Mouse (Mus musculus): ENCODE data around the gene Chst2. TPM values are rescaled to one million over a fixed set of nuclear protein-coding genes. Genes with fewer than 3 reads are reported as not detected.
A peak's percentile ranks its signal among the peaks of the same experiment; 100 is the strongest.

Gene Chst2
- 1.0 and 1.5 TPM in 2 replicates for polyA plus RNA-seq (2011; ENCODE audit: insufficient read depth, insufficient read length, low replicate concordance, missing spikeins)

GRCm38 (mm10) chr9:95406571-95407561, at the start of gene Chst2:
Chst2 (minus strand) TSS chr9:95406722.
- TF ChIP-seq POLR2A (IDR thresholded peaks at IDR 0.05; ENCODE audit: borderline replicate concordance, control insufficient read depth, low read depth, low read length), result no peak
- no peak for TF ChIP-seq CTCF (IDR thresholded peaks at IDR 0.05; ENCODE audit: control insufficient read depth, insufficient read depth, low read length)
- H3K4me3 ChIP-seq (replicated peaks; ENCODE audit: control insufficient read depth, low read depth, low read length), result peak within 1 kb of the TSS; percentile 9
- 1% methylated on average over 97 of the region's 102 CpGs for WGBS
- H3K4me1 ChIP-seq (ENCODE audit: control insufficient read depth, insufficient read depth, low read length), result no peaks in the 10 kb centered on the region
- peak within 1 kb of the TSS; percentile 48; the same call in 1 of the 2 replicates for H3K27ac ChIP-seq (ENCODE audit: control insufficient read depth, insufficient read depth, low read depth, low read length, poor library complexity)

DNA sequence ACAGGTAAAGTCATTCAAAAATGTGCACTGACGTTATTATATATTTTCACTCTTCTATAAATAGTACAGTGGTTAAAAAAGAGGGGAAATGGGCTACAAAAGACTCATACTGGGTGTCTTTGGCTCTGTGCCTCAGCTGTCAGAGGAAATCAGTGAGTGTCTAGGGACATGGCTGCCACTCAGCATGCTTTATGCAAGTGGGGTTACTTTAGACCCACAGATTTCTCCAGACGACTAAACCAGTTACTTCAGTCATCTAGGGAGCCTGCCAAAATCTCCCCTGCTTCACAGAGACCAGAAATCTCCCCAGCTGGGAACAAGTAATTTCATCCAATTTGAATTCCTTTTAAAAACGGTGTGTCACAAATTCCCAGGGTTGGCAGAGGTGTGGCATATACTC, 45.4 kb upstream of the Chst2 start:
- 30% methylated on average over 3 of the region's 3 CpGs for WGBS
- no peak for TF ChIP-seq POLR2A (IDR thresholded peaks at IDR 0.05; ENCODE audit: borderline replicate concordance, control insufficient read depth, low read depth, low read length)
- TF ChIP-seq CTCF (IDR thresholded peaks at IDR 0.05; ENCODE audit: control insufficient read depth, insufficient read depth, low read length), result no peak
- Histone ChIP-seq H3K4me3 (replicated peaks; ENCODE audit: control insufficient read depth, low read depth, low read length) (no peak overlapping the region), H3K4me1 (ENCODE audit: control insufficient read depth, insufficient read depth, low read length) (no peaks in the 10 kb centered on the region), H3K27ac (ENCODE audit: control insufficient read depth, insufficient read depth, low read depth, low read length, poor library complexity) (no peak overlapping the region)

- WGBS, result 93% methylated on average over 8 of the region's 8 CpGs
- no peak for TF ChIP-seq CTCF (IDR thresholded peaks at IDR 0.05; ENCODE audit: control insufficient read depth, insufficient read depth, low read length)
- no peak for TF ChIP-seq POLR2A (IDR thresholded peaks at IDR 0.05; ENCODE audit: borderline replicate concordance, control insufficient read depth, low read depth, low read length)
- no peak overlapping the region for H3K27ac ChIP-seq (ENCODE audit: control insufficient read depth, insufficient read depth, low read depth, low read length, poor library complexity)
Observed at GRCm38 (mm10) chr9:95450586-95450985, 44.1 kb upstream of the Chst2 start.

GRCm38 (mm10) chr9:95442321-95442731, 35.8 kb upstream of the Chst2 start:
- H3K4me3 ChIP-seq (replicated peaks; ENCODE audit: control insufficient read depth, low read depth, low read length), result no peak overlapping the region
- TF ChIP-seq POLR2A (IDR thresholded peaks at IDR 0.05; ENCODE audit: borderline replicate concordance, control insufficient read depth, low read depth, low read length) (no peak), CTCF (IDR thresholded peaks at IDR 0.05; ENCODE audit: control insufficient read depth, insufficient read depth, low read length) (no peak)
- H3K4me1 ChIP-seq (ENCODE audit: control insufficient read depth, insufficient read depth, low read length), result no peaks in the 10 kb centered on the region
- H3K27ac ChIP-seq (ENCODE audit: control insufficient read depth, insufficient read depth, low read depth, low read length, poor library complexity), result no peak overlapping the region
- 54% methylated on average over 13 of the region's 13 CpGs for WGBS

More at GRCm38 (mm10) chr9:95450586-95450985, 44.1 kb upstream of the Chst2 start:
- H3K4me1 ChIP-seq (ENCODE audit: control insufficient read depth, insufficient read depth, low read length), result no peaks in the 10 kb centered on the region
- no peak overlapping the region for H3K4me3 ChIP-seq (replicated peaks; ENCODE audit: control insufficient read depth, low read depth, low read length)

DNA sequence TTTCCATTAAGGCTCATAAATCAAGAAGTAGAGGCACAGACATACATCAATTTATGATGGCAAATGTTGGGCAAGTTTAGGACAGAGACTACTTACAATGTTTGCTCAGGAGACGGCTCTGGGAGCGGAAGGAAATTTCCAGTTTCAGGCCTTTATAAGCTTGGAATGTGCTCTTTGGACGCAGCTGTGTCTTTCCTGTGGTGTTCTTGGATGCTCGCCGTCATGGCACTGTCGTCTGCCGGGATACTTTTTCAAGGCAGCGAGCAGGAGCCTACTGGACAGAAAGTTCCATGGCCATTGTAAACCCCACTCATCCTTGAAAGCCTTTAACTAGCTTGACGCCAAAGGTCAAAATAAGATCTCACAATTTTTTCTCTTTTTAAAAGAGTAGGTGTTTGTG, 31.4 kb upstream of the Chst2 start:
- no peaks in the 10 kb centered on the region for H3K4me1 ChIP-seq (ENCODE audit: control insufficient read depth, insufficient read depth, low read length)
- TF ChIP-seq POLR2A (IDR thresholded peaks at IDR 0.05; ENCODE audit: borderline replicate concordance, control insufficient read depth, low read depth, low read length) (no peak), CTCF (IDR thresholded peaks at IDR 0.05; ENCODE audit: control insufficient read depth, insufficient read depth, low read length) (no peak)
- 85% methylated on average over 9 of the region's 9 CpGs for WGBS
- H3K4me3 ChIP-seq (replicated peaks; ENCODE audit: control insufficient read depth, low read depth, low read length), result no peak overlapping the region
- no peak overlapping the region for H3K27ac ChIP-seq (ENCODE audit: control insufficient read depth, insufficient read depth, low read depth, low read length, poor library complexity)

DNA sequence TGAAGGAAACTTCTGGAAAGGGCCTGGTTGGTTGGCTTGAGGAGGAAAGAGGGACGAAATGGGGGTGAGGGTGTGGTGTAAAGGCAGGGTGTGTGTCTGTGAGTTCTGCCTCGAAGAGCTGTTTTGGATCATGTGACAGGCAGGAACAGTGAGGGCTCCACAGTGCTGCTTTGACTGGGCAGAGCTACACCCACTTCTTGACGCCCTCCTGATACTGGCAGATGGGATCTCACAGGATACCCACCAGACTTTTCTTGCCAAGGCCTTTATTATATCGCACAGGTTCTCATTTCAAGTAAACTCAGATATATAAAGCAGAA, 29.7 kb upstream of the Chst2 start:
- H3K4me1 ChIP-seq (ENCODE audit: control insufficient read depth, insufficient read depth, low read length), result no peaks in the 10 kb centered on the region
- no peak overlapping the region for H3K27ac ChIP-seq (ENCODE audit: control insufficient read depth, insufficient read depth, low read depth, low read length, poor library complexity)
- WGBS, result 63% methylated on average over 4 of the region's 4 CpGs
- H3K4me3 ChIP-seq (replicated peaks; ENCODE audit: control insufficient read depth, low read depth, low read length), result no peak overlapping the region
- TF ChIP-seq POLR2A (IDR thresholded peaks at IDR 0.05; ENCODE audit: borderline replicate concordance, control insufficient read depth, low read depth, low read length) (no peak), CTCF (IDR thresholded peaks at IDR 0.05; ENCODE audit: control insufficient read depth, insufficient read depth, low read length) (no peak)

- WGBS, result 82% methylated on average over 20 of the region's 20 CpGs
- no peak overlapping the region for H3K4me3 ChIP-seq (replicated peaks; ENCODE audit: control insufficient read depth, low read depth, low read length)
- no peaks in the 10 kb centered on the region for H3K4me1 ChIP-seq (ENCODE audit: control insufficient read depth, insufficient read depth, low read length)
- TF ChIP-seq POLR2A (IDR thresholded peaks at IDR 0.05; ENCODE audit: borderline replicate concordance, control insufficient read depth, low read depth, low read length) (no peak), CTCF (IDR thresholded peaks at IDR 0.05; ENCODE audit: control insufficient read depth, insufficient read depth, low read length) (no peak)
- H3K27ac ChIP-seq (ENCODE audit: control insufficient read depth, insufficient read depth, low read depth, low read length, poor library complexity), result no peak overlapping the region
Observed at GRCm38 (mm10) chr9:95435506-95436293, 29.2 kb upstream of the Chst2 start.

GRCm38 (mm10) chr9:95428277-95428676, 21.8 kb upstream of the Chst2 start:
- Histone ChIP-seq H3K4me1 (ENCODE audit: control insufficient read depth, insufficient read depth, low read length) (no peaks in the 10 kb centered on the region), H3K4me3 (replicated peaks; ENCODE audit: control insufficient read depth, low read depth, low read length) (no peak overlapping the region), H3K27ac (ENCODE audit: control insufficient read depth, insufficient read depth, low read depth, low read length, poor library complexity) (no peak overlapping the region)
- TF ChIP-seq CTCF (IDR thresholded peaks at IDR 0.05; ENCODE audit: control insufficient read depth, insufficient read depth, low read length), result no peak
- TF ChIP-seq POLR2A (IDR thresholded peaks at IDR 0.05; ENCODE audit: borderline replicate concordance, control insufficient read depth, low read depth, low read length), result no peak
- 81% methylated on average over 4 of the region's 4 CpGs for whole genome bisulfite sequencing
